Mouse (Mus musculus): ENCODE measurements around the gene Arhgap15. TPM values are rescaled to one million over a fixed set of nuclear protein-coding genes. Genes with fewer than 3 reads are reported as not detected.

The Arhgap15 gene
- polyA plus RNA-seq, 1 experiment from 2014 or later = 1.1 TPM

GRCm38 (mm10) chr2:44309124-44309523 lies 560.5 kb downstream of the Arhgap15 start:
- Histone ChIP-seq H3K9ac (no peak overlapping the region), H3K4me2 (replicated peaks) (no peak overlapping the region), H3K27me3 (no peaks in the 10 kb centered on the region), H3K4me1 (peaks cover 28% of the 10 kb centered on the region), H3K36me3 (no peaks in the 10 kb centered on the region), H3K27ac (no peak overlapping the region), H3K9me3 (no peaks in the 10 kb centered on the region), H3K4me3 (no peak overlapping the region)
- no peak for ATAC-seq (ENCODE audit: low FRiP score, low read depth)
- 79% methylated on average over 3 of the region's 3 CpGs for WGBS

- H3K4me3 ChIP-seq = no peak overlapping the region
- H3K36me3 ChIP-seq = no peaks in the 10 kb centered on the region
- peaks cover 25% of the 10 kb centered on the region for H3K4me1 ChIP-seq
- H3K27ac ChIP-seq = no peak overlapping the region
- ATAC-seq (ENCODE audit: low FRiP score, low read depth) = no peak
- WGBS = 55% methylated on average over 1 of the region's 1 CpGs
- H3K9me3 ChIP-seq = no peaks in the 10 kb centered on the region
- H3K4me2 ChIP-seq (replicated peaks) = peak overlapping the region; percentile 32
- no peaks in the 10 kb centered on the region for H3K27me3 ChIP-seq
- no peak overlapping the region for H3K9ac ChIP-seq
Observed at GRCm38 (mm10) chr2:44309556-44309955, 560.9 kb downstream of the Arhgap15 start.

- no peak for ATAC-seq (ENCODE audit: low FRiP score, low read depth)
Observed at GRCm38 (mm10) chr2:44310095-44310748, 561.6 kb downstream of the Arhgap15 start.

GRCm38 (mm10) chr2:44311216-44311615 lies 562.6 kb downstream of the Arhgap15 start:
- H3K9ac ChIP-seq = no peak overlapping the region
- H3K4me3 ChIP-seq = peak overlapping the region; percentile 20

More at GRCm38 (mm10) chr2:44310095-44310748, 561.6 kb downstream of the Arhgap15 start:
- Histone ChIP-seq H3K27me3 (no peaks in the 10 kb centered on the region), H3K36me3 (no peaks in the 10 kb centered on the region), H3K9ac (no peak overlapping the region), H3K27ac (no peak overlapping the region), H3K4me3 (no peak overlapping the region), H3K4me1 (peaks cover 18% of the 10 kb centered on the region), H3K4me2 (replicated peaks) (peak overlapping the region; percentile 32), H3K9me3 (no peaks in the 10 kb centered on the region)
- 71% methylated on average over 11 of the region's 11 CpGs for WGBS

GRCm38 (mm10) chr2:44313573-44313972 lies 564.9 kb downstream of the Arhgap15 start:
- no peak for ATAC-seq (ENCODE audit: low FRiP score, low read depth)
- Histone ChIP-seq H3K27ac (no peak overlapping the region), H3K4me1 (peaks cover 15% of the 10 kb centered on the region), H3K9me3 (no peaks in the 10 kb centered on the region), H3K27me3 (no peaks in the 10 kb centered on the region), H3K4me2 (replicated peaks) (no peak overlapping the region), H3K9ac (no peak overlapping the region), H3K4me3 (no peak overlapping the region), H3K36me3 (no peaks in the 10 kb centered on the region)
- WGBS = 64% methylated on average over 3 of the region's 3 CpGs

More at GRCm38 (mm10) chr2:44311216-44311615, 562.6 kb downstream of the Arhgap15 start:
- Histone ChIP-seq H3K4me1 (peaks cover 15% of the 10 kb centered on the region), H3K4me2 (replicated peaks) (peak overlapping the region; percentile 54), H3K27me3 (no peaks in the 10 kb centered on the region), H3K9me3 (no peaks in the 10 kb centered on the region), H3K36me3 (no peaks in the 10 kb centered on the region), H3K27ac (no peak overlapping the region)
- peak; percentile 87 for ATAC-seq (ENCODE audit: low FRiP score, low read depth)
- WGBS = 6% methylated on average over 10 of the region's 10 CpGs

- 63% methylated on average over 6 of the region's 6 CpGs for WGBS
- H3K4me1 ChIP-seq = no peaks in the 10 kb centered on the region
- H3K4me2 ChIP-seq (replicated peaks) = no peak overlapping the region
- no peaks in the 10 kb centered on the region for H3K9me3 ChIP-seq
- no peaks in the 10 kb centered on the region for H3K27me3 ChIP-seq
- no peak for ATAC-seq (ENCODE audit: low FRiP score, low read depth)
- H3K4me3 ChIP-seq = no peak overlapping the region
- no peak overlapping the region for H3K9ac ChIP-seq
- no peaks in the 10 kb centered on the region for H3K36me3 ChIP-seq
- no peak overlapping the region for H3K27ac ChIP-seq
Observed at GRCm38 (mm10) chr2:44318436-44318835, 569.8 kb downstream of the Arhgap15 start.

- Histone ChIP-seq H3K27ac (no peak overlapping the region), H3K4me3 (no peak overlapping the region), H3K27me3 (no peaks in the 10 kb centered on the region), H3K4me2 (replicated peaks) (no peak overlapping the region), H3K4me1 (no peaks in the 10 kb centered on the region), H3K9me3 (no peaks in the 10 kb centered on the region), H3K9ac (no peak overlapping the region), H3K36me3 (no peaks in the 10 kb centered on the region)
- 88% methylated on average over 4 of the region's 4 CpGs for WGBS
- no peak for ATAC-seq (ENCODE audit: low FRiP score, low read depth)
Observed at GRCm38 (mm10) chr2:44319479-44319878, 570.9 kb downstream of the Arhgap15 start.

- Histone ChIP-seq H3K27ac (no peak overlapping the region), H3K4me1 (no peaks in the 10 kb centered on the region), H3K9ac (no peak overlapping the region)
Observed at GRCm38 (mm10) chr2:44323813-44324212, 575.2 kb downstream of the Arhgap15 start.

GRCm38 (mm10) chr2:44333295-44333694 lies 584.7 kb downstream of the Arhgap15 start:
- WGBS = 77% methylated on average over 4 of the region's 4 CpGs
- no peak for ATAC-seq (ENCODE audit: low FRiP score, low read depth)

More at GRCm38 (mm10) chr2:44323813-44324212, 575.2 kb downstream of the Arhgap15 start:
- no peaks in the 10 kb centered on the region for H3K27me3 ChIP-seq
- H3K9me3 ChIP-seq = no peaks in the 10 kb centered on the region
- ATAC-seq (ENCODE audit: low FRiP score, low read depth) = no peak
- no peaks in the 10 kb centered on the region for H3K36me3 ChIP-seq
- WGBS = 93% methylated on average over 4 of the region's 4 CpGs
- no peak overlapping the region for H3K4me3 ChIP-seq
- no peak overlapping the region for H3K4me2 ChIP-seq (replicated peaks)

GRCm38 (mm10) chr2:44334006-44334405 lies 585.4 kb downstream of the Arhgap15 start:
- Histone ChIP-seq H3K4me3 (no peak overlapping the region), H3K27ac (no peak overlapping the region), H3K9me3 (no peaks in the 10 kb centered on the region), H3K36me3 (no peaks in the 10 kb centered on the region), H3K9ac (no peak overlapping the region), H3K4me1 (0 out of 2 replicates have a peak, but pooled peaks cover 6% of the 10 kb centered on the region), H3K27me3 (no peaks in the 10 kb centered on the region), H3K4me2 (replicated peaks) (no peak overlapping the region)
- no peak for ATAC-seq (ENCODE audit: low FRiP score, low read depth)
- WGBS = 58% methylated on average over 3 of the region's 3 CpGs

More at GRCm38 (mm10) chr2:44333295-44333694, 584.7 kb downstream of the Arhgap15 start:
- H3K36me3 ChIP-seq = no peaks in the 10 kb centered on the region
- H3K4me3 ChIP-seq = no peak overlapping the region
- no peak overlapping the region for H3K4me2 ChIP-seq (replicated peaks)
- H3K27me3 ChIP-seq = no peaks in the 10 kb centered on the region
- H3K4me1 ChIP-seq = 0 out of 2 replicates have a peak, but pooled peaks cover 6% of the 10 kb centered on the region
- no peak overlapping the region for H3K27ac ChIP-seq
- H3K9ac ChIP-seq = no peak overlapping the region
- no peaks in the 10 kb centered on the region for H3K9me3 ChIP-seq

GRCm38 (mm10) chr2:44334517-44334916 lies 585.9 kb downstream of the Arhgap15 start:
- WGBS = 21% methylated on average over 2 of the region's 2 CpGs
- Histone ChIP-seq H3K4me3 (no peak overlapping the region), H3K27ac (no peak overlapping the region), H3K36me3 (no peaks in the 10 kb centered on the region), H3K4me2 (replicated peaks) (no peak overlapping the region), H3K4me1 (0 out of 2 replicates have a peak, but pooled peaks cover 6% of the 10 kb centered on the region), H3K9ac (no peak overlapping the region), H3K27me3 (no peaks in the 10 kb centered on the region), H3K9me3 (no peaks in the 10 kb centered on the region)
- no peak for ATAC-seq (ENCODE audit: low FRiP score, low read depth)

GRCm38 (mm10) chr2:44336720-44337354 lies 588.2 kb downstream of the Arhgap15 start:
- Histone ChIP-seq H3K36me3 (no peaks in the 10 kb centered on the region), H3K9me3 (no peaks in the 10 kb centered on the region), H3K4me3 (no peak overlapping the region), H3K27me3 (no peaks in the 10 kb centered on the region), H3K9ac (no peak overlapping the region), H3K27ac (no peak overlapping the region), H3K4me1 (peaks cover 19% of the 10 kb centered on the region), H3K4me2 (replicated peaks) (no peak overlapping the region)
- ATAC-seq (ENCODE audit: low FRiP score, low read depth) = no peak
- 60% methylated on average over 5 of the region's 5 CpGs for WGBS
